Mouse (Mus musculus) right cerebral cortex, adult 18-20 months (tissue): Measurements from ENCODE around the gene S100pbp.
"Not testable (repeated sequence)": the region's sequence is repeated elsewhere in the genome, so short reads cannot be mapped to it uniquely, and the experiment has no call there.

Source experiments
- DNase-seq: peaks from one replicate; pipeline ENCODE4 v3.0.0; 2022; ENCODE audit warnings: mixed read lengths

The S100pbp gene

DNA sequence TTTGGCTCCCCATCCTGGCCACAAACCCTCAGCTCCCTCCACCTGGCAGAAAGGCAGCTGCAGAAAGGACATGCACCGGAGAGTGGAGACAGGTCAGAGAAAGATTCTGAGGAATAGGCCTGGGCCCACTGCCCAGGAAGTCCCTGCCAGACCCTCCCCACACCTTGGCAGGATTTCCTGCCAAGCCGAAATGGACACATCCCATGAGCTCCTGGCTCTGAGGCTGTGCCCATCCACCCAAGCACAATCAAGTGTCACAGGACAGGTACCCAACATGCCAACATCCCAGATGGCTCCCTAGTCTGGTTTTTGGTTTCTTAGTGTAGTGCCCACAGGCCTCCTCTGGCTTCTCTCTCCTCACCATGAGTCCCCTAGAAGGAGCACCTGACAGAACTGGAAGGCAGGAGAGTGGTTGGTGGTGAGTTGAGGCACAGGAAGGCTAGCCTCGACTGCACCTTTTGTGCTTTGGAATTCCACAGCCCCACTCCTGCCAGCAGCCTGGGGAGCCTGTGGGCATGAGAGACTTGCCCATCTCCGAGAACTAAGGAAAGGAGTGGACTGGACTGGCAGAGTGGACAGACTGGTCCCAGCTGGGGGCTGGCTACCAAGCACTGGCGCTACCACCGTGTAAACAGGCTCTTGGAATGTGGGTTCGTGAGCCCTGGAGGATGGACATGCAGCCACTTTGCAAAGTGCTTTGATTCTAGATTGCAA lies 31.0 kb upstream of the S100pbp start:
- no peak for DNase-seq

DNA sequence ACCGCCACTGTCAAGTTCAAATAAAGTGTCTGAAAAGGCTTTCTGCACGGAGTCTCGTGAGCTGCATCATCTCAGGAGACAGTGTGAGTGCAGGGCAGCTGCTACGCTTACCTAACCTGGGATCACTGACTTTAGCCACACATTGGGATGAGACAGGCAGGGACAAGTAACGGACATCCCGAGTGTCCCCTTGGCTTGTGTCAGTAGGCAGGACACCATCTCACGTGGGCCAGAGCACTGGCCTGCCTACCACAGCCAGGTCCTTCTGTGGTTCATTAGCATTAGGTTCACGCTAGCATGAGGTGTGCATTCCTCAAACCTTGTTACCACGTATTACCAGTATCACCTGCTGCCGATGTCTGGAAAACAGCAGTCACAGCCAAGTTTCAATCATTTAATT lies 29.7 kb upstream of the S100pbp start:
- no peak for DNase-seq

DNA sequence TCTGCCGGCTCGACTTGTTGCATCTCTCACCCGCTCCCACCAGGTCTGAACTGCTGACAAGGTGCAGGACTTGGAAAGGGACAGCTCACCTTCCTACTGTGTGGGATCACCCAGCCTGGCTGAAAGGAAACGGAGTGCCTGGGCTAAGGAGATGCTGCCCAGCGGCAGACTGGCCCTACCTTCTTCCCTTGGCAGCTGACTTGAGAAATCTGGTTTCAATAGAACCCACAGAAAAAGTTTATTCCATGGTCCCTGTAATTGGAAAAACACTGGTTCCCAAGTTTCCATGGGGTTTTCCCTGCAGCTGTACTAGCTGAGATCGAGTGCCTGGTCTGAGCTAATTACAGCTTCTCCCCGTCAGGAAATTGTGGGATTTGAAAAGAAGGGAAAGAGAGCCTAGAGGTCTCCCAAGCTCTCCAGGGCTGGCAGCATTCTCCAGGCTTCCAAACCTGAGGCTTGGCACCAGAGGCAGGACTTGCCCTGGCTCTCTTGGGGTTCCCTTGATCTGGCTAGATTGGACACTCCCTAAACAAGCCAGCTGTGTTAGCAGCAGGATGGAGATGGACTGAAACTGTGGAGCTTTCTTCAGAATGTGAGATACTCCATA lies 29.1 kb upstream of the S100pbp start:
- no peak for DNase-seq

DNA sequence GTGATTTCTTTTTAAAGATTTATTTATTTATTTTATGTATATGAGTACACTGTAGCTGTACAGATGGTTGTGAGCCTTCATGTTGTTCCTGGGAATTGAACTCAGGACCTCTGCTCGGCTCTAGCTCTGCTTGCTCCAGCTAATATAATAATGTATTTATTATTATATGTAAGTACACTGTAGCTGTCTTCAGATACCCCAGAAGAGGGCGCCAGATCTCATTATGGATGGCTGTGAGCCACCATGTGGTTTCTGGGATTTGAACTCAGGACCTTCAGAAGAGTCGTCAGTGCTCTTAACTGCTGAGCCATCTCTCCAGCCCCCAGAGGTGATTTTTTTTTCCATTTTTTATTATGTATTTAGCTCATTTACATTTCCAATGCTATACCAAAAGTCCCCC lies 23.0 kb upstream of the S100pbp start:
- DNase-seq, result not testable (repeated sequence)

DNA sequence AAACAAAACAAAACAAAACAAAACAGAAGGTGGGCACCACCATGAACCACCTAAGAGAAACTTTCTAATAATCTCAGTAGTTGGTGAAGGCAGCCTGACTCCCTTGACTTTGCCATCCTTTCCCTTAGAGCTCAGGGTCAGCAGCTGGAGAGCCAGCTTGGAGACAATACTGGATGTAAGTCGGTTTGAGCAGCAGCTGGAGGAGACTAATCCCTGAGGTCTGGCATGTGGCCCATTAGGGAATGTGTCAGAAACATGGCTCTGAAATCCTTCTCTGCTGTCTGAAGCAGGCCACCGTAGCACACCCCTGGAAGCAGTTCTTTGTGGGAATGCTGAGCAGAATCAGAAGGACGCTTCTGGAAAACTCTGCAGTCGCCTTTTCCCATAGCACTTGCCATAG lies 21.9 kb upstream of the S100pbp start:
- DNase-seq, result no peak

DNA sequence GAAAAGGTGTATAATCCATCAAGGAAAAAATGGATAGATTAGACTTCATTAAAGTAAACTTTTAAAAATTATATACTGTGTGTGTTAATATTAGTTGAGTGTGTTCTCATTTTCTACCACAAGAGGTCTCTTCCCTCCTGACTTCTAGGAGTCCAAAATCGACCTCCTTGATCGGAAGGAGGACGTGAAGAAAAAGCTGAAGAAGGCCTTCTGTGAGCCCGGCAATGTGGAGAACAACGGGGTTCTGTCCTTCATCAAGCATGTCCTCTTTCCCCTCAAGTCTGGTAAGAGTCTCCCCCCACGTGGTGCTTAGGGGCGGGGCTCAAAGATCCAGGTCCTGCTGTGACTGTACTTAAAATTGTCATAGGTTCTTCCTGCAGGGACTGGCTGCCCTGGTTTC lies 20.0 kb upstream of the S100pbp start:
- DNase-seq, result no peak

DNA sequence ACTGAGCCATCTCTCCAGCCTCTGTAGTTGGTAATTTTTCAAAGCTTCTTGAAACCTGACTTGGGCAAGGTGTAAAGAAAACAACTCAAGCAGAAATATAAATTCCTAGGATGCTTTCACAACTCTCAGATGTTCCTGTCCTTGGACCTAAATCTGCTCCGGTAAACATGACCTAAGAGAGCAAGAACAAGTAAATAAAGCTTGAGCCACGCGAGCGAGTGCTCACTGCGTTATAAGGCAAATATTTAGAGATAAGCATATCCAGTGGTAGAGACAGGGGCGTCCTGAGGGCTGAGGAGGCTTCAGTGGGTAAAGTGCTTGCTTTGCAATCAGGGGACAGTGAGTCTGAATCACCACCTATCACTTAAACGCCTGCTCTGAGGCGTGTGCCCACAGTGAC lies 17.3 kb upstream of the S100pbp start:
- no peak for DNase-seq

DNA sequence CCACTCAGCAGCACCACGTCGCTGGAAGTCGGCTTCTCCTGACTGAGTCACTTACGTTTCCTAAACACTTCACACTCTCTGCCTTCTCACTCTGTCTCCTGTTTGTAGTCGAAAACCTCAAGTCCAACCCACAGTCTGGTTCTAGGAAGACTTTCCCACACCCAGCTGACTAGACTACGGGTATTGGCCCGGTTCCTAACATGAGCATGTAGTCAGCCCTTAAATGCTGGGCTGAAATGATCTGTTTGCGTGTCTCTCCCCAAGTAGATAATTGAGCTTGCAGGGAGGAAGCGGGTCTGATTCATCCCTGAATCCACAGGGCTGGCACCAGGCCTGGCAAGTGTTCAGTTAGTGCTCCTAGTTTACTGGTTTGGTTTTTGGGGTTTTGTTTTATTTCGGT lies 15.1 kb upstream of the S100pbp start:
- peak; percentile 43 for DNase-seq

DNA sequence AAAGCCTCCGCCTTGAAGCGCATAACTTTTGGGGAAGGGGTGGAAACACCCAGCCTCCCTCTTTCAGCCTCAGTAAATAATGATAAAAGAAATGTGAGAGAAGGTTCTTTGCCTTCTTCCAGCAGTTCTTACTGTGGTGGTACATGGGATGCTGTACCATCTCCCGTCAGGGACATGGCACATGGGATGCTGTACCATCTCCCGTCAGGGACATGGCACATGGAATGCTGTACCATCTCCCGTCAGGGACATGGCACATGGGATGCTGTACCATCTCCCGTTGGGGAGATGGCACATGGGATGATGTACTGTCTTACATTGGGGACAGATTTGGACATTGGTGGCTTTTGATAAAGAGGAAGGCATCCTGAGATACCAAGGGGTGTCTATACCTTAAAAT lies 8.0 kb upstream of the S100pbp start:
- DNase-seq, result no peak

DNA sequence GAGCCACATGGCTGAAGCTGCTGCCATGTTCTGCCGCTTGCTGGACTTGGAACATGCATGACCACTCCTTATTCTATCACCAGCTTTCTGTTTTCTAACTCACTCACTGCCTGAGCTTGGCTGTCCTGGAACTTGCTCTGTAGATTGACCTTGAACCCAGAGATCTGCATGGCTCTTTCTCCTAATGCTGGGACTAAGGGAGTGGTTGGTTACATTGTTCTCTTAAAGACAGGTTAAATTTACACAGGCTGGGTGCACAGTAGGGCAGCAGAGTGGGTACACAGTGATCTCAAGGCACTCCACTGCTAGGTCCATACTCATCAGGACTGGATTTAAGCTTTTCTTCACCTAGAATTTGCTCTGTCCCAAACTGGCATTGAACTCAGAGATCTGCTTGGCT lies 4.8 kb upstream of the S100pbp start:
- DNase-seq, result no peak

DNA sequence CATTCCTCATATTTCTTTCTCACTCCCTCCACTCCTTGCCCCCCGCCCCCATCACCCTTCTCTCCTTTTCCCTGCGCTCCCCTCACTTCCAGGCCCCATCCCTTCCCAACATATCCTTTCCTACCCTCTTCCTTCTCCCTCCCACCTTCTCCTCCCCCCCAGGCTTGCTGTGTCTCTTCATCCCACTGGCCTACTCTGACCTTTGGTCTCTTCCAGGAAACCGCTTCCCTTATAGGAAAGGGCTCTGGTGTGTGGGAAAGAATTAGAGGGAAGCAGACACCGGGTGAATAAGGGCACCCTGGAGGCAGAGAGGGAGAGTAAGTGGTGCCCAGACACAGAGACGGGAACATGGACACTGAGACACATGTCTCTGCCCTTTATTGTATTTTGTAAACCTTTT lies 2.2 kb upstream of the S100pbp start:
- DNase-seq, result no peak

DNA sequence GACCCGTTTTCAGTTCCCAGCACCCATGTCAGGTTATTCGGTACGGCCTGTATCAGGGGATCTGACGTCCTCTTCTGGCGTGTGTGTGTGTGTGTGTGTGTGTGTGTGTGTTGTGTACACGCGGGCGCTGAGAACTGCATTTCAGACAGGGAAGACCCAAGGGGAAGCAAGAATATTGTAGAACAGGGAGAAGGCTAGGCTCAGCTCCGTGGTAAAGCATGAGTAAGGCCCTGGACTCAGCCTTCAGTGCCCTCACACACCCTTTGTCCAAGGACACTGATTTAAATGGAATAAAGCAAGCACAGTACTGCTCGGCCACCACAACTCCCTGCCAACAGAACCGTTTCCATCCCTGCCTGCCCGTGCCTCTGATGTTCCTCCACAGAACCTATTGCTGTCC lies 1.0 kb upstream of the S100pbp start:
- no peak for DNase-seq

DNA sequence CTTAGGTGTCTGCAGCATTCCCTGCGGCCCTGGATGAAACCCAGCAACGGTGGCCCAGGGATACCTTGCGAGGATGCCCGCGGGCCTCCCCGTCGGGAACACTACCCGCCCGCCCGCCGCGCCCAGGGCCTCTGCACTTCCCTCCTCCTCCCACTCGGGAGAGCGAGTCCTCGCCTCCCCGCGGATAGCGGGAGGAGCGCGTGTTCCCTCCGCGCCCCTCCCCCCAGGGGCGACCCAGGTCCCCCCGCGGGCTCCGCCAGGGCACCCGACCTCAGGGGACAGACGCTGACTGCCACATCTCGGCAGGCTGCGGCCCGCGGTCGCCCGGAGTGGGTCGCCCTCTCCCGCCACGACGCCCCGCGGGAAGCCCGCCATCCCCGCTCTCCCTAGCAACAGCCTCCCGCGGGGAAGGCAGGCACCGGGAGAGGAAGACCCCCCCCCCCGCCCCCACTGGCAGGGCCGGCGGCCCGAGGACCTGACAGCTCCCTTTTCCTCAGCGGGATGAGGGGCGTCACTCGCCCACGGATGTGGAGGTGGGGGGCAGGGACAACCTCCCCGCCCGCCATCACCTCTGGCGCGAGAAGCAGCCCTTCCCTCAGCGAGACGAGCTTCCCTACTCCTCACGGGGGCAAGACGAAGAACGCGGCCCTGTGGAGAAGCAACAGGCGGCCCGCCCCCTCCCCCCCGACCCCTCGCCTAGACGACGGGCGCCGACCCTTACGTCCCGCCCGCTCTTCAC lies 555 bp downstream of the S100pbp start:
- peak; percentile 66 for DNase-seq

DNA sequence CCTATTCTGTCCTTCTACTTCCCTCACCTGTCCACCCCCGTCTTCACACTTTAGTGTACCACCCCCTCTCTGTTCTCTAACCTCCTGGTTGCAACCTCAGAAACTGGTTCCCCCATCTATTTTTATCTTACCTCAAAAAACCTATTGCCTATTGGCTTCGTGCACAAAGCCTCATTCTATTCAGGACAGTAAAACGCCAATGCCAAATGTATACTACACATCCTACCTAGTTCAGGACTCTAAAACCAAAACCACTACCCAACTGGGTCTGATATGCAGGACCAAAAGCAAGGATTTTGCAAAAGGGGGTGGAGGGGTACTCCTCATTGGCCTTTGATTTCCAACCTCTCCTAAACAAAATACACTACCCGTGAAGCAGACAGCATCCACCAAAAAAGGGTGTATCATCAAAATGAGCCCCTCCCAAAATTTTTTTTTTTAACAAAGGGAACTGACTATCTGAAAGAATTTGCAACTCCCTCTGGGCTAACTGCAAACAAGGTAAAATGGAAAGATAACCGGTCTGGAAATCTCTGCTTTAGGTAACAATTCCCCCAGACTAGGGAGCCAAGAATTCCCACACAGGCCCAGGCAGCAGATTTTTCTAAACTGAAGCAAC lies 1.4 kb downstream of the S100pbp start:
- peak; percentile 23 for DNase-seq

DNA sequence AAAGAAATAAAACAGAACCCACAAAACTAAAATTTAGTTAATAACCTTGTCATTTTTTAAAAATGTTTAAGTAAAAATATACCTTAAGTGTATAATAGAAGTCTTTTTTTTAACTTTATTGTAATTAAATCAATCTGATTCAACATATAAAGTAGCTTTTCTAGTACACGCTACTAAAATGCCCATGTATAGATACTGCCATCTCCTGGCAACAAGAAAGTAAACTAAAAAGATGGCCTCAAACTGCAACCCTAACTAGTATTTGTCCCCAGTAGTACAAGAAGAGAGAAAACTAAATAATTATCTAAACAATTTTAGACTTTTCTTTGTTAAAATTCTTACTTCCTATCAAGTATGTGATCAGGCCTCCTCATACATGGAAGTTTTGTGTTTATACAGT lies 10.0 kb downstream of the S100pbp start:
- no peak for DNase-seq

DNA sequence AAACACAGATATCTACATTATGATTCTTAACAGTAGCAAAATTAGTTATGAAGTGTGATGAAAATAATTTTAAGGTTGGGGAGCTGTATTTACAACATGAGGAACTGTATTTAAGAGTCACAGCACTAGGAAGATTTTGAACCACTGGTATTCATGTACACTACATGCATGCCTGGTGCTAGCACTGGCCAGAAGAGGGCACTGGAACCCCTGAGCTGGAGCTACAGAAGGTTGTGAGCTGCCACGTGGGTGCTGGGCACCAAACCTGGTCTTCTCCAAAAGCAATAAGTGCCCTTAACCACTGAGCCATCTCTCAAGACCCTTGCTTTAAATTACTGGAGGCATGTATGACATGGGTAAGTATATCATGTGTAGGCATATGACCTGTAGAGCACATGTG lies 17.0 kb downstream of the S100pbp start:
- DNase-seq, result no peak

DNA sequence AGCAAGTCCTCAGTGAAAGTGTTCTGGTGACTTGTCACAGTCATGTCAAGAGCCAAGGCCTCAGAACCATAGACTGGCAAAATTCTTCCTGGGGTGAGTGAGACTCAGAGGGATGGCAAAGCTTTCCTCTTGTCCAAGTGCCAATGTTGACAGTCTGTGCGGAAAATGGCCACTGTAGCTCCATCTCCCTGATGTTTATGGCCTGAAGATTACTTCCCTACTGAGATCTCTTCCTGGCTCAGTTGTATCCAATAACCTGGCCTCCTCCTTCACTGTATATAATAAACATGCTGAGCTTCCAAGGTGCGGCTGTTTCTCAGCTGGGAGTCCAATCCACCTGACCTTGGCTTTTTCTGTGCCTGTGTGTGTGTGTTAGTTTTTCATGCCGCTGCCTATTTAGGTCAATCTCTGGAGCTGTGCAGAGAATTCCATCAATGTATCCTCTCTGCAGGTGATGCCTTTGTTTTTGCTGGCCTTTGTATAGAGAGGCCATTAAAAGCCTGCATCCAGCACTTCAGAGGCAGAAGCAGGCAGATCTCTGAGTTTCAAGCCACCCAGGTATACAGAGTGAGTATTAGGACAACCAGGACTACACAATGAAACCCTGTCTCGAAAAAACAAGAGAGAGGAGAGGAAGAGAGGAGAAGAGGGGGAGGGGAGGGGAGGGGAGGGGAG lies 27.8 kb downstream of the S100pbp start:
- DNase-seq, result no peak

DNA sequence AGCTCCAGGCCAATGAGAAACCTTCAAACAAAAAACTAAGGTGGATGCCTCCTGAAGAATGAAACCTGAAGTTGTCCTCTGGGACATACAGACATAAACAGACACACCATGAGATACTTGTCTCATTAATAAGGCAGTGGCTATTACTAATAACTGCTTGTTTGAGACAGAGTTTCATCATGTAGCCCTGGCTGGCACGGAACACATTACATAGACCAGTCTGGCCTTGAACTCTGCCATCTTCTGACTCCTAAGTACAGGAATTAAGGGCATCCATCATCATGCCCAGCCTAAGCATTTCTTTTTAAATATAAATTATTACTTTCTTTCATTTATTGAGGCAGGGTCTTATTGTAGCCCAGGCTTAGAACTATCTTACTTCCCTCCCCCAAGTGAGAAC lies 28.5 kb downstream of the S100pbp start:
- no peak for DNase-seq

DNA sequence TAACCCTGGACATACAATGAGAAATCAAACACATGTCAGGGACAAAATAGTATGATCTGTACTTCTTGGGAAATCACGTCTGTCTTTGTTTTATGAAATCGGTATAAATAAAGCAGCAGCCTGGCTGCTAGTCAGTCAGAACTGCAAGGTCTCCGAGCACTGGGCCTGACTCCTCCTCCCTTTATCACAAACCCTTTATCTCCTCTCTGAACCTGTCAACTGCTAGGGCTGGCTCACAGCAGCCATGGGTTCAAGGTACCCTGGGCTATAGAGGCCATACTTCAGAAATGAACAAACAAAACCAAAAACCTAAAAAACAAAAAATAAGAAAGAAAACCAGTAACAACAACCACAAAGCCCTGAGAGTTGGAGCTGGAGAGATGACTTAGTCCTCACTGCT lies 31.0 kb downstream of the S100pbp start:
- DNase-seq, result no peak

DNA sequence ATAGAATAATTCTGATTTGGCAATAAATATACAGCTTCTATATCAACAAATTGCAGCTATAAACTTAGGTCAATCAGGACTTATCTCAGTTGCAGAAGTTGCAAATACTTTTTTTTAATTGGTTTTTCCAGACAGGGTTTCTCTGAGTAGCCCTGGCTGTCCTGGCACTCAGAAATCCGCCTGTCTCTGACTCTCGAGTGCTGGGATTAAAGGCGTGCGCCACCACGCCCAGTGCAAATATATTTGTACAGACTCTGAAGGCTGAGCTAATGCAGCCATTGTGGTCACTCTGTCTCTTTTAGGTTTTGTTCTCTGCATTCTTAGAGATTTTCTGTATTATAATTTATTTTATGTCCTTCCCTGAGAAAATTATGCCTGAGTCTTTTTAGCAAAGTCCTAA lies 32.0 kb downstream of the S100pbp start:
- DNase-seq, result no peak

DNA sequence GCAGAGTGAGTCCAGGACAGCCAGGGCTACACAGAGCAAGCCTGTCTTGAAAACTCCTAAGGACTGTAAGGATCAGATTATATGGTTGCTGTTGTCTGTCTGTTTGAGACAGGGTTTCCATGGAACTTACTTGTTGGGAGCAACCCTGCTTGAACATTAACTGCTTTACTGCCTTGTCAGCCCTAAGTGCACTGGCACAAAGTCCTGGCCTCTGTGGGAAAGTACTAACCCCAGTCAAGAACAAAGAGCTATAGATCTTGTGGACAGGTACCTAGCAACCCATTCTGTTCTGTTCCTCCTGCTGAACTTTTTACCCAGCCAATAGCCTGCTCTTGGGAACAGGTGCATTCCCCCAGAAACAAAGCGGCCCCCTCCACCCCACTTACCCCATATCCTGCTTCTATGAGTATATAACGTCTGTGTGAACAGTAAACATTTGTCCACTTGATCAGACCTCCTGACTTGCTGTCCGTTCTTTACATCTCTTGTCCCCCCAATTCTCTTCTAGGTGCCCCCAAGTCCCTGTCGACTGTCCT lies 38.2 kb downstream of the S100pbp start:
- no peak for DNase-seq

DNA sequence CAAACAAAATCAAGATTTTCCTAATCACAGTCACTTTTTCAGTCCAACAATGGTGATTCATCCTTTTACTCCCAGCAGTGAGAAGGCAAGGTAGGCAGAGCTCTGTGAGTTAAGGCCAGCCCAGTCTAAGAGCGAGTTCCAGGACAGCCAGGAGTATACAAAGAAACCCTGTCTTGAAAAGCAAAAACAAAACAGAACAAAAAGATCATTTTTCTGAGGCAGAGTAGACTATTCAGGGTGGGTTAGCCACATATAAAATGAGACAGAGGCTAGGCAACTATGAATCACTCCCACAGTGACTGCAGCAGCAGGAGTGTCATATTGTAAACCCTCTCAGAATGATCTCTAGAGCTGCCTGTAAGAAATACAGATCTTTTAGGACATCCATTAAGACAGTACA lies 40.2 kb downstream of the S100pbp start:
- no peak for DNase-seq

DNA sequence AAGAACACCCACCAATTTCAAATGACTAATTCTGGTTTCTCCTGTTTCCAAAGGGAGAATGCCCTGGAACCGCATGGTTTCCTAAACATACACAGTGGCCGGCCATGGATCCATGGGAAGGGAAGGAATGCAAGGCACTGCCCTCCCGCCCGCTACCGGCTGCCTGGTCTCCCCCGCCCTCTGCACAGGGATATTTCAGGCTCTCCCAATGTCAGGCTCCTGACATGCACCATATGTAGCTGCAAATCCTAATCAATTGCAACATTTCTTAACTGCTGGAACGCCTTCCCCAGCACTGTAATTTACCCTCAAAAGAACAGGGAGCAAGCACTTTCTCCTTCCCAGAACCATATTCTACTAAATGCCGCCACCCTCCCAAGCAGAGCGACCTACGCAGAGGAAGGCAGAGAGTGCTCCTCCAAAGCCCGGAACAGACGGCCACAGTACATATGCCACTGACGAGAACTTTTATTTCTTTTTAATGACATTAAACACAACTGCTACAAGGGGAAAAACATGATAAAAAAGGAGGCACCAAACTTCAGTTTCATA lies 41.9 kb downstream of the S100pbp start:
- no peak for DNase-seq
